Mouse (Mus musculus): ENCODE measurements around the gene Prrc2c. TPM values are rescaled to one million over a fixed set of nuclear protein-coding genes. Genes with fewer than 3 reads are reported as not detected.

Gene Prrc2c
- polyA plus RNA-seq, 1 experiment from 2014 or later: 200 TPM

Small RNA genes within 50 kb of the gene (microRNA-seq; reads per million reads assigned to microRNA genes)
- not detected for gene Gm27616 (ENCODE audit: borderline number of aligned reads)

Other genes with a start within 250 kb of the Prrc2c start
- gene Mettl13, start 192.0 kb downstream of the Prrc2c start, polyA plus RNA-seq (2015; fragmentation: Nextera tagmentation; extraction: Ambion mirVana): 17.7 and 17.9 TPM in 2 replicates
- 81.2 and 81.7 TPM in 2 replicates for gene Vamp4, start 170.0 kb downstream of the Prrc2c start, polyA plus RNA-seq (2015; fragmentation: Nextera tagmentation; extraction: Ambion mirVana)
- 0.23 and 0.24 TPM in 2 replicates for gene Myoc, start 101.4 kb downstream of the Prrc2c start, polyA plus RNA-seq (2015; fragmentation: Nextera tagmentation; extraction: Ambion mirVana)
- gene Myocos, start 82.3 kb downstream of the Prrc2c start, polyA plus RNA-seq (2015; fragmentation: Nextera tagmentation; extraction: Ambion mirVana): not detected in 2 replicates
- 0.05 and 0.18 TPM in 2 replicates for gene Fmo4, start 73.4 kb upstream of the Prrc2c start, polyA plus RNA-seq (2015; fragmentation: Nextera tagmentation; extraction: Ambion mirVana)
- 23.0 and 28.6 TPM in 2 replicates for gene Fmo1, start 126.1 kb upstream of the Prrc2c start, polyA plus RNA-seq (2015; fragmentation: Nextera tagmentation; extraction: Ambion mirVana)
- gene Fmo2, start 158.2 kb upstream of the Prrc2c start, polyA plus RNA-seq (2015; fragmentation: Nextera tagmentation; extraction: Ambion mirVana): 0.68 and 0.76 TPM in 2 replicates
- not detected in 2 replicates for gene Fmo6, start 197.0 kb upstream of the Prrc2c start, polyA plus RNA-seq (2015; fragmentation: Nextera tagmentation; extraction: Ambion mirVana)
- 0.26 and 0.27 TPM in 2 replicates for gene Fmo3, start 244.0 kb upstream of the Prrc2c start, polyA plus RNA-seq (2015; fragmentation: Nextera tagmentation; extraction: Ambion mirVana)

Measured in thymus, postnatal 0 days (tissue).